Comparison of ENCODE assay signal across 8 mouse cellular contexts in genomic region chr11:6658271-6658670, GRCm38 (mm10). TPM values are rescaled to one million over a fixed set of nuclear protein-coding genes. Genes with fewer than 3 reads are reported as not detected.
DNase-seq lines count a peak whose midpoint lies in the region; ATAC-seq and TF ChIP-seq lines count a peak whose summit lies in the region.
"Had no signal": no experiment of that assay in that cellular context is flagged by ENCODE, and none has a peak within 500 bp of the region (broad histone marks: within the 10 kb centered on the region; RNA-seq: fewer than 3 reads in every experiment).

Gene Ramp3, plus strand, starts transcription at chr11:6658521.

- no peaks in the 10 kb centered on the region for H3K36me3 ChIP-seq in CH12.LX (replicated peaks in 1 of 2; ENCODE audit: control insufficient read depth in 1 of 2, insufficient read depth in 1 of 2, low read length in 1 of 2)
- no peaks in the 10 kb centered on the region for H3K36me3 ChIP-seq in heart, embryonic 16.5 days (ENCODE audit: control insufficient read depth, insufficient read depth)
- H3K36me3 ChIP-seq in midbrain, embryonic 16.5 days (ENCODE audit: control insufficient read depth, insufficient read depth, low read length): no peaks in the 10 kb centered on the region

- peak; percentile 54; the same call in 1 of the 2 replicates for ATAC-seq in heart, embryonic 16.5 days (replicated peaks; ENCODE audit: extremely low read depth, insufficient read depth, low FRiP score)
- peak; percentile 68 for ATAC-seq in midbrain, embryonic 16.5 days
- no peak for ATAC-seq in erythroid progenitor cell, adult 5-6 weeks (replicated peaks; ENCODE audit: low FRiP score, poor library complexity, severe bottlenecking)

- no peak for TF ChIP-seq EP300 in CH12.LX (IDR thresholded peaks at IDR 0.05; ENCODE audit: low read length)

- dilution Hi-C loops in CH12.LX (cut with MboI; ENCODE audit: extremely low pct_ligation_motif_present, extremely low pct_unique_long_range_greater_than_20kb, low sequenced_read_pairs): no loop called here

- H3K9me3 ChIP-seq in CH12.LX (replicated peaks; ENCODE audit: low read length): no peaks in the 10 kb centered on the region
- H3K9me3 ChIP-seq in heart, embryonic 16.5 days (replicated peaks; ENCODE audit: control insufficient read depth, low read length): no peaks in the 10 kb centered on the region
- no peaks in the 10 kb centered on the region for H3K9me3 ChIP-seq in midbrain, embryonic 16.5 days (replicated peaks; ENCODE audit: control insufficient read depth, low read length, poor library complexity, severe bottlenecking)

- no peak for TF ChIP-seq CTCF in CH12.LX (conservative IDR thresholded peaks at IDR 0.05 in 1 of 2, IDR thresholded peaks at IDR 0.05 in 1 of 2; ENCODE audit: low read depth in 2 of 2, low read length in 2 of 2)

- intact Hi-C loops in left cerebral cortex, postnatal 4 days (cut with DNase I): loop anchor here (10.0 kb wide), 2 partner anchors 507 to 537 kb away; partner anchors contain the start of gene Igfbp1

- no peaks in the 10 kb centered on the region for H3K79me2 ChIP-seq in CH12.LX (replicated peaks; ENCODE audit: control insufficient read depth, extremely low read depth, insufficient read depth, poor library complexity, severe bottlenecking)

- H3K9ac ChIP-seq in CH12.LX (ENCODE audit: insufficient read depth, low read depth): no peak within 1 kb of the TSS
- H3K9ac ChIP-seq in heart, embryonic 16.5 days (ENCODE audit: low read length): peak within 1 kb of the TSS; percentile 44
- peak within 1 kb of the TSS; percentile 43 for H3K9ac ChIP-seq in midbrain, embryonic 16.5 days (ENCODE audit: low read depth, low read length)

- H3K4me1 ChIP-seq in CH12.LX (ENCODE audit: control insufficient read depth in 1 of 2, insufficient read depth in 2 of 2): peaks cover 0 to 5% of the 10 kb centered on the region in 2 experiments; a peak in 1 of 4 replicates
- 0 out of 2 replicates have a peak, but pooled peaks cover 2% of the 10 kb centered on the region for H3K4me1 ChIP-seq in heart, embryonic 16.5 days (ENCODE audit: control insufficient read depth, insufficient read depth, low read length)
- H3K4me1 ChIP-seq in midbrain, embryonic 16.5 days (ENCODE audit: control insufficient read depth, insufficient read depth, low read length): peaks cover 7% of the 10 kb centered on the region; the same call in 1 of the 2 replicates

- whole genome bisulfite sequencing in heart, embryonic 16.5 days: under 1% methylated on average over 18 of the region's 18 CpGs
- WGBS in midbrain, embryonic 16.5 days: under 1% methylated on average over 18 of the region's 18 CpGs

- no peak for TF ChIP-seq RAD21 in CH12.LX (IDR thresholded peaks at IDR 0.05; ENCODE audit: low read depth, low read length)

- H3K4me2 ChIP-seq in CH12.LX (ENCODE audit: insufficient read depth, low read depth, poor library complexity, severe bottlenecking): peak within 1 kb of the TSS; percentile 70
- peak within 1 kb of the TSS; percentile 77 for H3K4me2 ChIP-seq in heart, embryonic 16.5 days (ENCODE audit: low read depth, low read length)
- H3K4me2 ChIP-seq in midbrain, embryonic 16.5 days (ENCODE audit: low read length): peak within 1 kb of the TSS; percentile 60

- in situ Hi-C loops in CH12.LX (cut with MboI; ENCODE audit: low pct_ligation_motif_present, low pct_unique_long_range_greater_than_20kb, low sequenced_read_pairs): loop anchor here (10.0 to 25.0 kb wide), 2 partner anchors 107 to 504 kb away; no protein-coding TSS in a partner anchor

- H3K27me3 ChIP-seq in CH12.LX (replicated peaks): peaks cover 87% of the 10 kb centered on the region
- H3K27me3 ChIP-seq in heart, embryonic 16.5 days (ENCODE audit: control insufficient read depth, insufficient read depth, low read length): peaks cover 12% of the 10 kb centered on the region
- H3K27me3 ChIP-seq in midbrain, embryonic 16.5 days (ENCODE audit: control insufficient read depth, insufficient read depth, low read depth, low read length): no peaks in the 10 kb centered on the region

- H3K4me3 ChIP-seq in CH12.LX (replicated peaks in 1 of 3; ENCODE audit: low read depth in 2 of 3, low read length in 2 of 3, poor library complexity in 1 of 3): peak within 1 kb of the TSS in 1 of 3 experiments; percentile 44
- H3K4me3 ChIP-seq in heart, embryonic 16.5 days (ENCODE audit: low read length): peak within 1 kb of the TSS; percentile 51
- peak within 1 kb of the TSS; percentile 41 for H3K4me3 ChIP-seq in midbrain, embryonic 16.5 days (ENCODE audit: low read depth, low read length)

- no peak for TF ChIP-seq POLR2A in CH12.LX (IDR thresholded peaks at IDR 0.05; ENCODE audit: low read depth, low read length)

- peak; percentile 51 for DNase-seq in CH12.LX (ENCODE audit: extremely low read depth)
- peak; percentile 82 for DNase-seq in R1 (ENCODE audit: low read depth, low spot score)
- DNase-seq in cerebellum, postnatal 36 days: peak; percentile 66 to 68
- DNase-seq in left cerebral cortex, postnatal 4 days: peak; percentile 77

- no peak within 1 kb of the TSS for H3K27ac ChIP-seq in CH12.LX (ENCODE audit: insufficient read depth, low read depth)
- H3K27ac ChIP-seq in heart, embryonic 16.5 days (ENCODE audit: low read length): no peak within 1 kb of the TSS
- H3K27ac ChIP-seq in midbrain, embryonic 16.5 days (ENCODE audit: low read length): no peak within 1 kb of the TSS
- H3K27ac ChIP-seq: macrophage had no signal

TF ChIP-seq in CH12.LX, 34 proteins besides CTCF, POLR2A, EP300 and RAD21:
- TF ChIP-seq SIN3A (IDR thresholded peaks at IDR 0.05; ENCODE audit: low read length): no peak
- TF ChIP-seq RCOR1 (conservative IDR thresholded peaks at IDR 0.05; ENCODE audit: low read depth, low read length): no peak
- 0 out of 2 replicates have a peak, but pooled peaks have one; percentile 22 for TF ChIP-seq MAZ (IDR thresholded peaks at IDR 0.05; ENCODE audit: low read depth, low read length)
TF ChIP-seq in CH12.LX: peak in this region for 1.

RNA-seq across cellular contexts. Expression of gene Ramp3, which starts in this region (rescaled TPM):
- total RNA-seq in CH12.LX (2012; rRNA removed) (0.21 TPM in 1 of 2 replicates, not detected in the other), CH12.LX (2014; rRNA removed) (not detected in 2 replicates)
- not detected in 2 replicates for polyA plus RNA-seq in CH12.LX (2012; ENCODE audit: insufficient read length, low read depth)
- polyA plus RNA-seq in heart, embryonic 16.5 days (2015; fragmentation: Nextera tagmentation; extraction: Ambion mirVana): 4.3 and 5.9 TPM in 2 replicates
- total RNA-seq in left cerebral cortex, postnatal 4 days (2021): 10 to 100 TPM; 16.6 to 20.8 TPM
- polyA plus RNA-seq in midbrain, embryonic 16.5 days (2015; fragmentation: Nextera tagmentation; extraction: Ambion mirVana): 12.3 and 13.1 TPM in 2 replicates
- 2.5 TPM in 1 of 2 replicates, not detected in the other for total RNA-seq in erythroid progenitor cell, adult 5-6 weeks (2015; ENCODE audit: low replicate concordance)
- not detected in 2 replicates for total RNA-seq in erythroid progenitor cell, adult 5-6 weeks (2017; ENCODE audit: low replicate concordance)

Comparison
In these comparisons a context has a peak if more than half of its experiments do, and no peak if none do; other contexts are left out.
1. RNA of gene Ramp3 (total RNA-seq): 16.6 to 20.8 TPM in left cerebral cortex, postnatal 4 days; 2.5 TPM in erythroid progenitor cell, adult 5-6 weeks and 0.21 TPM in CH12.LX; every median in the first group is over 4 times any median in the second.
2. Peak in DNase-seq and H3K4me2 ChIP-seq in CH12.LX; RNA of the gene not detected or under 1 TPM.
3. Peak in every context shown above with its lines, with median percentiles within 50 percentile points of each other: DNase-seq and H3K4me2 ChIP-seq.